Mouse (Mus musculus) frontal cortex, postnatal 36 days (tissue): ENCODE data around the gene Mrtfb.

ENCODE experiments used
- DNase-seq, 2 experiments: peaks; one replicate each; pipeline ENCODE4 v3.0.0; 2022; ENCODE audit warnings: low spot score in 2 of 2

Gene Mrtfb

GRCm38 (mm10) chr16:13255855-13256635, at the start of gene Mrtfb:
Gene Mrtfb, plus strand, starts transcription at chr16:13256481.
- peak; percentile 86 to 91 for DNase-seq

GRCm38 (mm10) chr16:13207649-13208048, 48.6 kb upstream of the Mrtfb start:
- DNase-seq: peak in 1 of 2 experiments; percentile 66

DNA sequence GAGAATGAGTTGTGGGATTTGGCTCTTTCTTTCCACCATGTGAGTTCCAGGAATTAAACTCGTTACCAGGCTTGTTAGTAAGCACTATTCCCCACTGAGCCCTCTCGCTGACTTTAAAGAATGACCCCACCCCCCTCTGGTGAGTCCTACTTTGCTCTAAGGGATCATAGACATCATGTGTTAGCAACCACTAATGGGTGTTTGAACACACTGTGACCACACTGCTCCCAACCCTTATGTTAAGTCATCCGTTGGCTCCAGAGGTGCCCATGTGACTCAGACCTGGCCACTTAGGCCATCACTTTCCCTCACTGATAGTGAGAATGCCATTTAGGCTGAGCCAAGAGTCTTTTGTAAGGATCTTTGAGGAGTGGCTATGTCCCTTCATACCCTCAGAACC, 48.2 kb upstream of the Mrtfb start:
- no peak for DNase-seq

DNA sequence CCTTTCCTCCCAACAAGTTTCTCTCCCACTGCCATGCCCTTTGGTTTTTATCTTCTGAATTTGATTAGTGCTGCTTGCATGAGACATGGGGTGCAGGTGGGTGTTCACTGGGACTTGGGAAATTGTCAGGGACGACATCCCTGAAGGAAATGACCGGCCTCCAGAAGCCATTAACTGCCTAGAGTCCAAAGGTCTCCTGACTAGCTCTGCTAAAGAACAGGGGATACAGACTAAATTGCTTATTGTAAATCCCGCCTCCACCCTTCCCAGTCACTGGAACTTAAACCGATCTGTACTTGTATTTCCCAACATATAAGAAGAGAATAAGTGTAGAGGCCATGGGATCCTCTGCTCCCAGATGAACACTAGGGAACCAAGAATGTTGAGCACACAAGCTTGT, 43.5 kb upstream of the Mrtfb start:
- no peak for DNase-seq

DNA sequence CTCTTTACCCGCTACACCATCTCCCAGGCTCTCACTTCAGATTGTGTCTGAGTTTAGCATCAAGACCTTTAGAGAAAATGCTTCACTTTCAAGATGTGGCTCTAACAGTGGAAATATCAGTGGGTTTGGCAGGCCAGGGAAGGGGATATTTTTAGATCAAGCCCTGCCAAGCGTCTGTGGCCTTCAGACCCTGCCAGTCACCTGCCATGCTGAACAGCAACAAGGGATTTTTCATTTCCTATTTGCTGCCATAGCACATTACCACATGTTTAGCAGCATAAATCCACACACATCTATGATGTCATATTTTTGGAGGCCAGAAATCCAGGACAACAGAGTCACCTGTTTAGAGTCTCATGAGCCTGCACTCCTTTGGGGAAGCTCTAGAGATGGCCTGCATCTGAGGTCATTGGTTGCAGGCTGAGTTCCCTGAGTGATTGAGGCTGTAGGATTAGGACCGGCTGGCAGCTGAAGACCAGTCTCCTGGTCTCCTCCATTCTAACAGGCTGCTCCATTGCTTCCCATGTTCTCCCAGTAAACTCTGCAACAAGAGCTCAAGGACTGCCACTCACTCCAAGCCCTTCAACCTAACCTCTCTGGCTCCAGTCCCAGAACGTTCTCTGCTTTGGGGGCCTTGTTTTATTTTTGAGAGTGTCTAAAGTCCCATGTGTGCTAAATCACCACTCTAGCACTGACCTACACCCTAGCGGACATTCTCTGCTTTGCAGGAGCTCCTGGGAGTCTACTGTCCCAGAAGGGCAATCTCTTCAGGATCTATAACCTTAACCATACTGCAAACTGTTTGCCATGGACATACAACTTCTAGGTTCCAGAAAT, 39.9 kb upstream of the Mrtfb start:
- no peak for DNase-seq

GRCm38 (mm10) chr16:13217951-13218350, 38.3 kb upstream of the Mrtfb start:
- no peak for DNase-seq

- no peak for DNase-seq
Measured at GRCm38 (mm10) chr16:13221475-13221874, 34.8 kb upstream of the Mrtfb start.

DNA sequence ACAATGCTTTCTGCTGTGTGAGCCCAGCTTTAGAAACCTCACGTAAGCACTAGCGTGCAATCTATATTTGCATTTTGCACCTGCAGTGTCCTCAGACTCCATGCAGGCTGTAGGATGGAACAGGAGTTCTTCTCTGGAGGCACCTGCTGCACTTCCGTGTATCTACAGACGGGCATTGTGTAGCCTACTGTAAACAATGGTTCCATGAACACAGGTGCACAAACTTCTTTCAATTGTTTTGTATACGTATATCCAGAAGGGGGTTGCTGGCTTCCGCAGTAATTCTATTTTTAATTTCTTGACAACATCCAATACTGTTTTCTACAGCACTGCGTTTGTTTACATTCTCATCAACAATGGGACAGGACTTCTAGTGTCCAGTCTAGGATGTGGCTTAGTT, 24.2 kb upstream of the Mrtfb start:
- DNase-seq: no peak

DNA sequence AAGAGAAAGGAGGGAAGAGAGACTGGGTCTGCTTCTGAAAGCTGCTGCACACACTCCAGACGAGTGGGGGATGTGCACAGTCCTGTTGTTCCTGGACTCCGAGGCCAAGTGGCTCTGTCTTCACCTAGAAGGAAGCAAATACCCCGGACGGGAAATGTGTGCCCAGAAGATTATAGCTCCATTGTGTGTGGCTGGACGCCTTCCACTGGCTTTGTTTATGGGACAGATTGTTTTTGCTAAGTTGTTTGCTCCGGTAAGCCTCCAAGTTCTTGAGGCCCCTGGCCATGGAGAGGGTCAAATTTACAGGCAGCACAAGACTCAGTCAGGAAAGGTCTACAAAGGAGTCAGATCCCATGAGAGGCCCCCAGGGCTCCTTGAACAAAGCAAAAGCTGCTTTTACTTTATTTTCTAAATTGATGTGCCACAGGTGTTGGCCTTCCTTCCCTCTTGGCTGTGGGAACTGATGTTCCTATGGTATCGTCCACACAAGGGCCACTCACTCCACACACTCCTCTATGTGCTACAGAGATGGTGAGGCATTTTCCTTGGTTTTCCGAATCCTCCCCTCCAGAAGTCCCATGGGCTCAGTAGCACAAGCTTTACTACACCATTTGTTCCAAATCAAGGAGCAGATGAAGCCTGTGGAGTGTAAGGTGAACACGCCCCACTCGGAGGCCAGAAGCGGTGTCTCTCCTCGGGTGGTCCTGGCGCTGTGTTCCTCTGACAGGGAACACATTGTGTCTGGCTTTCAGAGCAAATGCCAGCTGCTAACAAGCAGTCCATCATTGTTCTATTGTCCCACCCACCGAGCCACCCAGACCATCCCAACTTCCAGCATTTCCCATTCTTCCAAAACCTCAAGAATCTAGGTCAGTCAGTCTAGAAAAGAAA, 23.1 kb upstream of the Mrtfb start:
- no peak for DNase-seq

DNA sequence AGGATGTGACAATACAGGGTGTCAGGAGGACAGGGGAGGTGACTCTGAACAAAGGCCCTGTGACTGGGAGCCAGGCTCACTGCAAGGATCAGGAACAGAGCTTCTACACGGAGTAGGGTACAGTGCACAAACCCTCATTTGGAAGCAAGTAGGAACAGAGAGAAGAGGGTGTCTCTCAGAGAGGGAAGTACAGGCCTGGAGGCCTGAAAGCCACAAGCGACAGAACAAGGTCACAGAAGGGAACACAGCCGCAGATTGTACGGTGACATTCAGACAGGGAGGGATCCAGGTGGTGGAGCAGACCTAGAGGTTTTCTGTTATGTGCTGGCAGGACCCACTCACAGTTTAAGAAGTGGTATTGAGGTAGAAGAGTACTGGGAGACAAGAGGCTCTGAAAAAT, 17.2 kb upstream of the Mrtfb start:
- no peak for DNase-seq

DNA sequence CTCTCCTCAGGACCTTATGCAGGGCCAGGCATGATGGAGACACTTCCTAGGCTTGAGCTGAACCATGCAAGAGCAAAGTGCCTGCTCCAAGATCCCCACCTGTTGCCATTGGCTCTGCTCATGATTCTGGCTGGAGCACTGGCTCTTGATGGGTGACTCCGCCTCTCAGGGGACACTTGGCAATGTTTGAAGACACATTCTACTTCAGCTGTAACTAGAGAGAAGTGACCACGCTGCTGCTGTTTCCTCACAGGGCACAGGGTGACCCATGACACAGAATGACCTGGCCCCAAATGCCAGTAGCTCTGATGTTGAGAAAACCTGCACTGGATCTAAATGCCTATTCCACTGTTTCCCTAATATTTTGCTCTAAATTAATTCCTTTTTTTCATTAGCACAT, 16.7 kb upstream of the Mrtfb start:
- no peak for DNase-seq

- DNase-seq: no peak
Measured at GRCm38 (mm10) chr16:13240326-13240725, 16.0 kb upstream of the Mrtfb start.

DNA sequence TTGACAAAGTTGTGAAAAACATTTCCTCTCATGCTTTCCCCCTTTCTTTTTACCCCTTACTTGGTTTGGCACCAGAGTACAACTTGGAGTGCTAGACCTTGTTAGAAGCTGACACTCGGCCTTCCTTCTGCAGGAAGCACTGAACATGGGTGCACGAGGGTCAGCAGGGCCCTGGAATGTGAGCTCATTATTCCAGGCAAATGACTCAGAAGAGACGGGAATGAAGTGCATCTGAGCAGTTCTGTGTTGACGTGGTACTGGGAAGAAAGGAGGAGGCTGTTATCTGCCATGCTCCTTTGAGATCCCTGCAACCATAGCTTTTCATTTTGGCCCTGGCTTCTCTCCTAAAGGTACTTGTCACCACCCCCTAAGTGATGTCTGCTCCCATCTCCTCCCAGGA, 10.6 kb upstream of the Mrtfb start:
- no peak for DNase-seq

DNA sequence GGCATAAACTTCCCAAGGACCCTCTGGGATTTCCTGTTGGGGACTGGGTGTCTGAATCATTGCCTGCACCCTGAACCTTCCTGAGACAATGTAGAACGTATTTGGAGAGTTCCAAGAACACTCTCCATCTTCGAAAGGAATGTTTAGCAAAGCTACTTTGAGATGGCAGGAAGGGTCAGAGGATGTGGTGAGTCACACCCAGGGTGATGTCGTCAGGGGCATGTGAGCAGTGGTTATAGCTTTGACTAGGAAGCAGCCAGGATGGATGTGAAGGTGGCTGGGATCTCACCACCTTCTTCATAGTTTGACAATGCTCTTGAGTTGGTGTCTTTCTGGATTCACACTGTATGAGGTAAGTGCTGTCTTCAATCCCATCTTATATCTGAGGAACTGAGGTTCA, 9.4 kb upstream of the Mrtfb start:
- no peak for DNase-seq

DNA sequence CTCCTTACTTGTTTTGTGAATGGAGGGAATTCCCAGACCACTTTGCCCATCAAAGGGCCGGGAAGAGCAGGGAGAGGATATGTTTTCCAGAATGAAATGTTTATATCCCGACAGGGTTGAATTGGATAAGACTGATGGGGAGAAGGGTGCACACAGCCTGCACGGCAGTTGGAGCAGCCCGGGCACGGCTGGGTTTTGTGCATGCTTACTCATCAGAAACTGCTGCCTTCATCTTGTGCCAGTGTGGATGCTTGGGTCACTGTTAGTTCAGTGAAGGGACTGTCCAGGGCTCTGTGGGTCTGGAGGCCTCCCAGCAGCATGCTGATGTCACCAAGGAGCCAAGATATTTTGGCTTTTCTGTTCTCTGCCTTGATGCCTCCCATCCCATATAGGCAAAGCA, 6.2 kb upstream of the Mrtfb start:
- DNase-seq: no peak

DNA sequence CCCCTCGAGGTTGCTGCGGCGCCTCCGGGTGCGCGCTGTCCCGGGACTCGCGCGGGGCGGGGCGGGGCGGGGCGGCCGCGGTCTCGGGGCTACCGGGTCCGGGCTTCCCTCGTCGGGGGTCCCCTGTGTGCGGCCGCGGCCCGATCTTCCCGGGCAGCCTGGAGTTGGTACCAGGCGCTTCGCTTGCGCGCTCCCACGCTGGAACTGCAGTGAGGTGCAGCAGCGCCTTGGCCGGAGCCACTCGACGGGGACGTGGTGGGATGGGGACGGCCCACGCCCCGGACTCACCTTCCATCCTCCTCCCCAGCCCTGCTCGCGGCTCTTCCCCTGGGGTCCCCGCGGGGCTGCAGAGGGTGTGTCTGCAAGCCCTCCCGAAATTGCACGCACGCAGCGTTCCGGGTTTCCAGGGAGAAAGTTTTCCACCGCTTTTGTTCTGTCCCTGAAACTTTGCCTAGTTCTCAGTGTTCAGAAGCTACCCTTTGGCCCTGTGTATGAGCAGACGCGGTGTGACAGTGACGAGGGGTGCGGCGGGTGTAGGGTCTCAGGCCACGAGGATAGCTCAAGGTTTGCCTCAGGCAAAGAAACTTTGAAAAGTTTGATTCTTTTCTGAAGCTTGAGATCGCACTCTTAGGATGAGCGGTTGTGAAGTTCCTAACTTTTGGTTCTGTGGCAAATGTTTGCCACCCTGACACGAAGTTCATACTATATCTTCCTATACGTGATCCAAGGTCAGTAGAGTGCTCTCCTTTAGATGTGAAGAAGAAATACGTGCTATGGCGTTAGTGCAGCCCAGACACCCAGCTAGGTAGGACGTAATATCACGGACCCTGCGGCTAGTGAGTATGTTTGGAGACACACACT, 616 bp downstream of the Mrtfb start:
- peak in 1 of 2 experiments; percentile 20 for DNase-seq

- no peak for DNase-seq
Measured at GRCm38 (mm10) chr16:13257528-13257835, 1.2 kb downstream of the Mrtfb start.

- DNase-seq: no peak
Measured at GRCm38 (mm10) chr16:13259026-13259425, 2.7 kb downstream of the Mrtfb start.

- DNase-seq: no peak
Measured at GRCm38 (mm10) chr16:13266312-13266711, 10.0 kb downstream of the Mrtfb start.

DNA sequence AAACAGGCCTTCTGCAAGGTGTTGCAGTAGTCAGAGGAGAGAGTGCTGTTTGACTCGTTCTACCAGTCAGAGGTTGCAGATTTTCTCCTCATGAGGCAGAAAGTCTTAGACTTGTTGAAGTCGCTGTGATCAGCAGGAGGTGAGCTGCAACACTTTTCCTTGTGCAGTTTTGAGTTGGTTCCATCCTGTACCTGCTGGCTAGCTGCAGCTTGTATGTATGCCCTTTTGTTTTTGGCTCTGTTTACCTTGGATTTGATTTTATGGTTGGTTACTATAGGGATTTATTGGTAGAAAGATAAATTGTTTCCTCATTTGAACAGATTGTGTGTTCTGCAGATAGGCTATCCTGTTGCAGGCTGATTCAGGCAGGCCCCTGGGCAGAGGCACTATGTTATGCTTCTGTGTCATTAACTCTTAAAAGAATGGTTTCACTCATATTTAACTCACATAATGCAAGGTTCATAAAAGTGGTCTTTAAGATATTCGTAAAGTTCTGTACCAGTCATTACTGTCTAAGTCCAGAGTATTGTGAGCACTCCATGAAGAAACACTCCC, 11.1 kb downstream of the Mrtfb start:
- no peak for DNase-seq

GRCm38 (mm10) chr16:13269426-13269825, 13.1 kb downstream of the Mrtfb start:
- no peak for DNase-seq
